Mouse (Mus musculus): ENCODE results near the gene Mapkap1.

DNA sequence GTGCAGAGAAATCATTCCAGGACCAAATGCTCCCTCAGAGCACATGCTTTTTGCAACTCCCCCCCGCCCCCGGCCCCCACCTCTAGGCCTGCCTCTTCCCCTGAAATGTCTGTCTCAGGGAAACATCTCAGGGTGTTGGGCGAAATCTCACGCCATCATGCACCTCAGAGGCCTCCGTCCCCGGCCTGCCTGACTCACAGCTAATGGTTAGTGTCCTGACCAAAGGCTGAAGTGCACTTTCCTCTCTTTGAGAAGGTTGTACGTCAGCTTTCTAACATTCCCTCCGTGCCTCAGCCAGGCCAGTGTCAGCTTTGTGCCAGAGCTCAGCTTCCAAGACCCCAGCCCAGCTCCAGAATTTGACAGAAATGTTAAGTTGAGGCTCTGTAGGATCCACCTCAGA, 214.9 kb downstream of the Mapkap1 start:
- TF ChIP-seq EP300 (optimal IDR thresholded peaks at IDR 0.05) (no peak), CTCF (IDR thresholded peaks at IDR 0.05; ENCODE audit: low read depth) (no peak)

All from stomach, postnatal 0 days (tissue).